Mouse (Mus musculus): ENCODE measurements around the gene Iqca.

The Iqca gene

GRCm38 (mm10) chr1:90060054-90060453 is 93.1 kb downstream of the Iqca start:
- no peak for DNase-seq (ENCODE audit: low spot score)

- DNase-seq (ENCODE audit: low spot score): no peak
These were observed 98.2 kb downstream of the Iqca start for GRCm38 (mm10) chr1:90054991-90055390.

DNA sequence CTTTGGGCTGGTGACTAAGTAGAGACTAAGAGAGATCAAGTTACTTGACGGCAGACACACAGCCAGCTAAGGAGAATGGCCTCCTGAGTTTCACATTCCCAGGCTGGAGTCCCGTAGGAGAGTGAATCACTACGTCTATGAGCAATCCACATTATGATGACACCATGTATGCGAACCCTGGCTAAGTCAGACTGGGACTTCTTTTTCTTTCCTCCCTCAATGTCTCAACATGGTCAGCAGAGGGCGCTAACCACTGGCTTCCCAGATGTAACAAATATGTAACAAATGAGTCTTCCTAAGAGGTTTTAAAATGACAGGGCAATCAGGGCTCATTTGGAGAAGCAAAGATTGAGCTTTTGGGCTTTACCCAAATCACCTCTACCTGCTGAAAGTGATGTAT is 101.9 kb downstream of the Iqca start:
- DNase-seq (ENCODE audit: low spot score): no peak

DNA sequence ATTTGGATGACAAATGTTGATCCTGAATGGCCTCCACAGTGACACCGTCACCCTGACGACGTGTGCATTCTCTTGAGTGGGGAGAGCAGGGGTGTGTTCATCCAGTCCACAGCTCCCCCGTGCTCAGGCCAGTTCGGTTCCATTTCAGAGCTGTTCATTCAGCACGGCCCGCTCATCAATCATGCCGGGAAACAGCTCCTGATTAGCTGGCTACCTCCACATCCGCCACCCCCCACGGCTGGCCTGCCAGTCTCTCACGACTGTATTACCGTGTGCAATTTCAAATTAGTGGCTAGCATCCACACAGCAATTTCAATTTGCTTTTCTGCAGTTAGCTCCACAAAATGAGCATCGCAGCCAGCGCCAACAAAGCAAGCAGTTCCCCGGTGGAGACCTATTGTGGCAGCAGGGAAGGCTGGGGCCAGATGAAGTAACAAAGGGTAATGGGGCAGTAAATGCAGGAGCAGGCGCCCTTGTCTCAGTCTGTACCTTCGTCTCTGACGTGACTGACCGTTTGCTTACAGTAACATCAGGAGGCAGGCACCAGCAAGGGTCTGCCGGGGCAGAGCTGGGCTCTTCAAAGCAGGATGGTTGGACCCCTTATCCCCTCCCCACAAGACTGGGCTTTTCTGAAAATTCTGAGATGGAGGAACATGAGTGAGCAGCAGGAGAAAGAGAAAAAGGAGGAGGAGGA is 103.0 kb downstream of the Iqca start:
- no peak for DNase-seq (ENCODE audit: low spot score)

DNA sequence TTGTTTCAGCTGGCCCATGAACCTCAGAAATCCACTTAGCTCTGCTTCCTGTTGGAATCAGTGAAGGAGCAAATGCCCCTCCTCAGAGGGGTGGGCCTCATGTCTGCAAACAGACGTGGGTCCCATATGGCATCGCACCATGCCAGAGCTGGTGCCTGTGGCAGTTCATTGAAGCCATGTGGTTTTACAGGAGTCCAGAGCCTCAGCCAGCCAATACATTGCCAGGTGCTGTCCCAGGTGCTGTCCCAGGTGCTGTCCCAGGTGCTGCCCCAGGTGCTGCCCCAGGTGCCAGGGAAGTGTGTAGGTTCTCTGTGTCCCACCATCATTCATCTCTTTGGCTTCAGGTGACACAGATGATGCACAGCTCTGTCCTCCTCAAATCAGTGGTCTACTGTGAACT is 124.9 kb downstream of the Iqca start:
- no peak for DNase-seq (ENCODE audit: low spot score)

DNA sequence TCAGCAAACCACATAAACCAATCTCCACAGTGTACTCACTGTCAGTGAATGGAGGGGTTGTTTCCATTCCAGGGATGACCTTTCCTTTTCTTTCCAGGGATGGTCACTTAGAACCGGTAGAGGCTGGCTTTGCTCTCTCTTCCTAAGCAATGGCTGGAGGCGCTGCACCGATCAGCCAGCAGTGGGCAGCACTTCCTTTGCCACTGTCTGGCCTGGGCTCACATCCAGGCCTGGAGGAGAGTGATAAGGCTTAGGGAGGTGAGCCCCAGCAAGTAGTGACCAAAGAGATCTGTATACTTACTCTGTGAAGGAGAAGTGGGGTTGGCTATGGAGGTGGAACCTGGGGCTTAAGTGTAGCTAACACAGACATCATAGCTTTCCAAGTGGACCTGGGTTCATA is 126.3 kb downstream of the Iqca start:
- no peak for DNase-seq (ENCODE audit: low spot score)

DNA sequence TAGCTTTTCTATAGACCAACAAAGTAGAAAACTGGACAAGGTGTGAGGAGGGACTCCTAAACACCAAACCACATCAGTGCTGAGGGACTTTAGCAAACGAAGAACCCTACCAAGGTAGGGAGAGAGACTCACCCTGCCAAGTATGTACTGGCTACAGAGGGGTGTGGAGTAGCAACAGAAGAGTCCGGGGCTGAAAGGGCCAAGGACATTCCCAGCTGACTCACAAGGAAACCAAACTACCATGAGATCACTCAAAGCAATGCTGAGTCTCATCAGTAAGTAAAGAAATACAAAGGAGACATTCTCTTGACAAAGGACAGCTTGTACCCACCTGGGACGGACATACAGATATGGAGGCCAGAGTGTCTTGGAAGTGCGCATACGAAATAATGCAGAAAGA is 132.9 kb downstream of the Iqca start:
- DNase-seq (ENCODE audit: low spot score): no peak

- DNase-seq (ENCODE audit: low spot score): no peak
These were observed 135.1 kb downstream of the Iqca start for GRCm38 (mm10) chr1:90018071-90018470.

DNA sequence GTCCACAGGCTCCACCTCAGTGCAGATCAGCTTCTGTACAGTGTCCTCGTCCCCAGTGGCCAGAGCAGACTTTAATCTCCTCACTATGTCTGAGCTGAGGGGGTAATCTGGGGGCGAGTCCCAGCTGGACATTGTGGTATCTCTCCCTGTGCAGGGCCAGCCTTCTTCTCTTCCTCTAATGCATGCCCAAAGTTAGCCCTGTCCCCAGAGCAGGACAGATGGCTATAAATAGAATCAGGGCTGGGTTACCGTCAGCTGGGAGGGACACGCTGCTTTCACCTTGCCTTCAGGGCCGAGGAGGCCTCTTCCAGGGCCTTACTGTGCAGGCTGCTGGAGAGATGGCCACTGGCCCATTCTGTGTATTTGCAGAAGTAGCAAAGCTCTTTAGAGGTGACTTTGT is 138.8 kb downstream of the Iqca start, which contains the start of gene Asb18:
TSS of gene Asb18 (minus strand) at position 221 of the 400 bp plus-strand sequence.
- no peak for DNase-seq (ENCODE audit: low spot score)

- DNase-seq (ENCODE audit: low spot score): no peak
These were observed 139.9 kb downstream of the Iqca start for GRCm38 (mm10) chr1:90013273-90013672.

GRCm38 (mm10) chr1:90012850-90013249 is 140.4 kb downstream of the Iqca start:
- no peak for DNase-seq (ENCODE audit: low spot score)

DNA sequence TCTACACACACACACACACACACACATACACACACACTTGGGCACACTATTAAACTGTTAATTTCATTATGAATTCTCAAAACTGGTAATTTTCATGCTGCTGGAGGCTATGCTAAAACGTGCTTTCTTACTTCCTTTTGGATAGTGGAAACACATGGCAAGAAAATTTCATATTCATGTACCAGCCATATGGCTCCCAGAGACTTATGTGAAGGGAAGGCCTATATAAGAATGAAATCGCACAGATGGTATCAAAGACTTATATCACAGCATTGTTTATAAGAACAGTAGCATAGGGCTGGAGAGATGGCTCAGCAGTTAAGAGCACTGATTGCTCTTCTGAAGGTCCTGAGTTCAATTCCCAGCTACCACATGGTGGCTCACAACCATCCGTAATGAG is 141.0 kb downstream of the Iqca start:
- DNase-seq (ENCODE audit: low spot score): no peak

DNA sequence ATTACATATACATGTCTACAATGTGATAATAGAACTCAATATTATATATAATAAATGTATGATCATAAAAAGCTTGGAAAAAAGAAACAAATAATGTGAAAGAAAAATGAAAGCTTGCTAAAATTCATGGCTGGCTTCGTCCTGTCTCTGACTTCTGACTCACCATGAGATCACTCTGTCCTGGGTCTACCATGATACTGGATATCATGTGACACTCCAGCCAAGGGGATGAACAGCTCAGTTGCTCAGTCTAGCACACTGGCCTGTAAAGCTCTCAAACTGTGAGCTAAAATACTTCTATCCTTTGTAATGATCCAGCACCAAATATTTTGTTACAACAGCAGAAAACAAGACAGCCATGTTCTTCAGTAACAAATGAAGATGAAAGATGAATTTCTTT is 143.1 kb downstream of the Iqca start:
- no peak for DNase-seq (ENCODE audit: low spot score)

DNA sequence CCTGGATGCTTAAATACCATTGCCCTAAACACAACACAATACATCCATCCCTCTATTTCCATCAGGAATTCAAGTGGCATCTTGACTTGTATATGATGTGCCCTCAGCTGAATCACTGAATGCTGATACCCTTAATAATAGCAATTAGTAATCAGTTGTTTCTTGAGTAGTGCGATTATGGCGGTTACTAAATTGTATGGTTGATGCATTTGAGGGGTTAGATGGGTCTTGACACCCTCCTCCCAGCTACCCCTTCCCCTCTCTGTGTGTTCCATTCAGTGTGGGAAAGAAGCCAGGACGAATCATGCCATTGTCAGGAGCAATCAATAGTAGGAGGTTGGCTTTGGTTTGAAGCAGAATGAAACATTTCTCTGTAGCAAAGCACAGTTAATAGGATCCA is 144.0 kb downstream of the Iqca start:
- DNase-seq (ENCODE audit: low spot score): no peak

- DNase-seq (ENCODE audit: low spot score): no peak
These were observed 146.5 kb downstream of the Iqca start for GRCm38 (mm10) chr1:90006666-90007065.

DNA sequence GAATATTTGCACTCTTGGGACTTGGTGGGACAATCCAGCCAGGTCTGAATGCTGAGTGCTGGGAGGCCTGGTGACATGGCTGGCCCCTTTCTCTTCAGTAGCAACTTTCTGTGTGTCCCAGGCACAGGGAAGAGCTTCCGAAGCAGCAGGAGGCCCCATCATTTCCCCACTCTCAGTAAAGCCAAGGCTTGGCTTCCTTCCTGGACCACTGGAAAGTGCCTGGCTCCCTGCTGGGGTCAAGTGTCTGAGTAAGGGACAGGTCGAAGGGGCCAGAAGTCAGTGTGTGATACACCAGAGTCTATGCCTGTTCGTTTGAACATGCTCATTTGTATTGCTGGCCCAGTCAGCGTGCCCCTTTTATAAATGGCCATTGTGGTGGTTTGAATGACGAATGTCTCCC is 152.2 kb downstream of the Iqca start:
- no peak for DNase-seq (ENCODE audit: low spot score)

DNA sequence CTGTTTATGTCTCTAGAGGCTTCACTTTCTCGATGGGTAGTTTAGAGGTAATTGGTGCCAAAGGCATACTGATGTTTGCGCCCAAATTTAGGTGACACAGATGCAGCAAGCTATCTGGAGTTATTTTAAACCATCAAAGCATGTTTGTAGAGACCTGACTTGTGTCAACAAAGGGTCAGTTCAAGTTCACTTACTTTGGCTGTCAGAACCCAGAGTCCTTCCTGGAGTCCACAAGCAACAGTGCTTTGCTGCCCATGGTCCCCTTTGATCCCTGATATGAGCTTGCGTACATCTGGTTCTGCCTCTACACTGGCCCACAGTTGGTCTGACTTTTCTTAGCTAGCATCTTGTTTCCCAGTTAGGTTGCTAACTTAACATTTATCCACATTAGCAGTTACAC is 153.3 kb downstream of the Iqca start:
- no peak for DNase-seq (ENCODE audit: low spot score)

DNA sequence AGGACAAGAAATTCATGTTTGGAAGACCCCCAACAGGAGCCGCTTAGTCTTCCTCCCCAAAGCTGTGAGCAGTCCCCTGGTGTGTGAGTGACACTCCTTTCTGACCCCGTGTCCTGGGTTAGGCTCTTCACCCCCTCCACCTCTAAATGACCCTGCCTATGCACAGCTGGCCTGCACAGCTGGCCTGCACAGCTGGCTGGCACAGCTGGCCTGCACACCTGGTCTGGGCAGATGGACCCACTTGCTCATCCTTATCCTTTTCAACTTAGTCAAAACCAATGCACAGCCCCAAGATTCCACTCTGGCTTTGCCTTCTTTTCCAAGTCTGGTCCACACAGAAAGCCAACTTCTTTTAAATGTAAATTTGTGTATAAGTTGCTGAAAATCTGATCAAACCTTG is 154.5 kb downstream of the Iqca start:
- DNase-seq (ENCODE audit: low spot score): no peak

GRCm38 (mm10) chr1:89998076-89998475 is 155.1 kb downstream of the Iqca start:
- no peak for DNase-seq (ENCODE audit: low spot score)

GRCm38 (mm10) chr1:89992256-89992655 is 160.9 kb downstream of the Iqca start:
- no peak for DNase-seq (ENCODE audit: low spot score)

Measured in urinary bladder, postnatal 10 days (tissue).